Mouse (Mus musculus) liver, postnatal 0 days (tissue): ENCODE measurements at regions not wholly inside any gene's neighbourhood (a gene's known extent, or its start where the extent isn't known, plus 50 kb on each side); places are given as distances from the start of the nearest gene placed in this dataset.

Experiments used
- CTCF ChIP-seq: sonication (generic); IDR thresholded peaks from 2 replicates; pipeline ENCODE4 v1.5.1; 2016; ENCODE audit warnings: antibody characterized with exemption, low read depth
- EP300 ChIP-seq: IDR thresholded peaks from 2 replicates; pipeline ENCODE4 v1.6.1; 2016; ENCODE audit warnings: antibody characterized with exemption, low read depth, mild to moderate bottlenecking

DNA sequence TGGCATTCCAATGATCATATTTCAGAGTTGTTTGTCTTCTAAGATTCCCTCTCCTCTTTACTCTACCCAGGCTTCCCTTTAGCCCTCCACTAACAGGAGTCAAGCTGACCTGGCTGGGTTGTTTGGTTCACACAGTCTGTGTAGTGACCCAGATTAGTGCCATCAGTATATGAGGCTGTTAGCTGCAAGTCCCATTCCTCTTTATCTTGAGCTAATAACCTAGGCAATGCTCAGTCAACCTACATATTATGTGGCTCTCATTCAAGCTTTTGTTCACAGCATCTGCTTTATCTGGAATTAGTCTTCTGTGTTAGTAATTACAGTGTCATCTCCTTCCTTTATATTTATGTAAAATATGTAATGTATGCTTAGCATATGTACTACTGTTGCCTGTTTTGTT, 490.1 kb upstream of the Syt1 start:
- TF ChIP-seq CTCF (no peak), EP300 (no peak)
